Mouse (Mus musculus) limb, embryonic 14.5 days (tissue): ENCODE results near the gene Rassf2. TPM values are rescaled to one million over a fixed set of nuclear protein-coding genes. Genes with fewer than 3 reads are reported as not detected.

Source experiments
- ATAC-seq: fragments of 200-750 bp; cut with Nextera tagmentation; 2 replicates; pipeline ENCODE4 v1.8.0; 2017; ENCODE audit warnings: low read depth, moderate number of reproducible peaks, moderate TSS enrichment; ENCODE audit not compliant: low FRiP score
- DNase-seq: peaks from one replicate; pipeline ENCODE4 v3.0.0-alpha.2; 2015; ENCODE audit warnings: low spot score
- H3K27ac ChIP-seq: fragments of 300-500 bp; sonication (generic); replicated peaks from 2 replicates; pipeline ENCODE4 v1.5.1; 2014; ENCODE audit warnings: low read depth, mild to moderate bottlenecking, low read length, moderate library complexity, mixed read lengths
- H3K27me3 ChIP-seq: fragments of 300-500 bp; sonication (generic); 2 replicates; pipeline ENCODE4 v1.6.1; 2014; ENCODE audit warnings: low read length, mixed read lengths; ENCODE audit not compliant: control insufficient read depth, insufficient read depth
- H3K36me3 ChIP-seq: fragments of 300-500 bp; sonication (generic); 2 replicates; pipeline ENCODE4 v1.6.1; 2014; ENCODE audit warnings: mild to moderate bottlenecking, low read length, moderate library complexity, mixed read lengths; ENCODE audit not compliant: control insufficient read depth, insufficient read depth
- H3K4me1 ChIP-seq: fragments of 300-500 bp; sonication (generic); 2 replicates; pipeline ENCODE4 v1.6.1; 2014; ENCODE audit warnings: antibody characterized with exemption, low read length, mixed read lengths; ENCODE audit not compliant: control insufficient read depth, insufficient read depth
- H3K4me2 ChIP-seq: fragments of 300-500 bp; sonication (generic); replicated peaks from 2 replicates; pipeline ENCODE4 v1.6.1; 2014; ENCODE audit warnings: low read depth, mild to moderate bottlenecking, low read length, moderate library complexity; ENCODE audit not compliant: severe bottlenecking
- H3K4me3 ChIP-seq: fragments of 300-500 bp; sonication (generic); replicated peaks from 2 replicates; pipeline ENCODE4 v1.5.1; 2014; ENCODE audit warnings: low read length
- H3K9ac ChIP-seq: fragments of 300-500 bp; sonication (generic); 2 replicates; pipeline ENCODE4 v1.6.1; 2014; ENCODE audit warnings: mild to moderate bottlenecking, low read depth, low read length, moderate library complexity; ENCODE audit not compliant: severe bottlenecking
- H3K9me3 ChIP-seq: fragments of 300-500 bp; sonication (generic); 2 replicates; pipeline ENCODE4 v1.6.1; 2016; ENCODE audit warnings: low read length; ENCODE audit not compliant: control insufficient read depth
- POLR2A ChIP-seq: fragments of 200-500 bp; IDR thresholded peaks from 2 replicates; pipeline ENCODE4 v1.8.0; 2012; ENCODE audit warnings: inconsistent platforms, mild to moderate bottlenecking, moderate library complexity, borderline replicate concordance; ENCODE audit not compliant: insufficient read depth, insufficient read length; ENCODE audit errors: extremely low read depth
- WGBS: fragments of 180-500 bp; shearing (Covaris S2); extraction: QIAGEN DNeasy Blood & Tissue Kit; methylation state at CpG from one replicate; pipeline ENCODE4 v1.1.7; 2014; 5-methylcytosine and 5-hydroxymethylcytosine counted together
- polyA plus RNA-seq, 2 experiments: library from polyadenylated mRNA; depleted of rRNA in 1 of 2; stranded (reverse) in 1 of 2; unstranded in 1 of 2; fragments of >200 nt; fragmentation: Nextera tagmentation in 1 of 2; extraction: Ambion mirVana in 1 of 2; gene quantifications; 2 replicates each; pipeline versions ENCODE4 v1.2.1 to v1.2.3; 2012 to 2014

Gene Rassf2
- polyA plus RNA-seq, 2 experiments = 13.2 to 14.6 TPM

GRCm38 (mm10) chr2:131948916-131949639 lies 81.0 kb downstream of the Rassf2 start:
- no peak overlapping the region for H3K27ac ChIP-seq
- no peaks in the 10 kb centered on the region for H3K9me3 ChIP-seq
- H3K4me1 ChIP-seq = 0 out of 2 replicates have a peak, but pooled peaks cover 3% of the 10 kb centered on the region
- peak; percentile 44 for DNase-seq
- no peak overlapping the region for H3K4me2 ChIP-seq
- no peaks in the 10 kb centered on the region for H3K36me3 ChIP-seq
- 60% methylated on average over 11 of the region's 11 CpGs for WGBS
- no peak for TF ChIP-seq POLR2A
- no peak overlapping the region for H3K4me3 ChIP-seq
- no peak overlapping the region for H3K9ac ChIP-seq
- H3K27me3 ChIP-seq = peaks cover 12% of the 10 kb centered on the region; the same call in 1 of the 2 replicates
- ATAC-seq = no peak

- no peak overlapping the region for H3K9ac ChIP-seq
- DNase-seq (no peak), ATAC-seq (no peak)
- no peak overlapping the region for H3K4me3 ChIP-seq
- H3K36me3 ChIP-seq = no peaks in the 10 kb centered on the region
- TF ChIP-seq POLR2A = no peak
- peaks cover 4% of the 10 kb centered on the region; the same call in 1 of the 2 replicates for H3K27me3 ChIP-seq
- WGBS = 79% methylated on average over 3 of the region's 3 CpGs
- no peak overlapping the region for H3K4me2 ChIP-seq
- 0 out of 2 replicates have a peak, but pooled peaks cover 3% of the 10 kb centered on the region for H3K4me1 ChIP-seq
- H3K27ac ChIP-seq = no peak overlapping the region
- no peaks in the 10 kb centered on the region for H3K9me3 ChIP-seq
These were observed 81.9 kb downstream of the Rassf2 start for GRCm38 (mm10) chr2:131948156-131948555.

- WGBS = 80% methylated on average over 16 of the region's 16 CpGs
- Histone ChIP-seq H3K4me2 (no peak overlapping the region), H3K4me1 (0 out of 2 replicates have a peak, but pooled peaks cover 3% of the 10 kb centered on the region), H3K27me3 (no peaks in the 10 kb centered on the region), H3K27ac (no peak overlapping the region), H3K9ac (no peak overlapping the region), H3K9me3 (no peaks in the 10 kb centered on the region), H3K4me3 (no peak overlapping the region), H3K36me3 (no peaks in the 10 kb centered on the region)
- no peak for ATAC-seq
- TF ChIP-seq POLR2A = no peak
- DNase-seq = no peak
These were observed 83.7 kb downstream of the Rassf2 start for GRCm38 (mm10) chr2:131946351-131946750.

- WGBS = 84% methylated on average over 6 of the region's 6 CpGs
These were observed 84.3 kb downstream of the Rassf2 start for GRCm38 (mm10) chr2:131945765-131946164.

GRCm38 (mm10) chr2:131945225-131945624 lies 84.8 kb downstream of the Rassf2 start:
- H3K36me3 ChIP-seq = no peaks in the 10 kb centered on the region
- no peaks in the 10 kb centered on the region for H3K27me3 ChIP-seq
- no peak overlapping the region for H3K4me3 ChIP-seq
- H3K4me2 ChIP-seq = no peak overlapping the region
- ATAC-seq = no peak
- no peaks in the 10 kb centered on the region for H3K9me3 ChIP-seq
- no peak for TF ChIP-seq POLR2A
- H3K4me1 ChIP-seq = no peaks in the 10 kb centered on the region
- no peak for DNase-seq
- H3K9ac ChIP-seq = no peak overlapping the region
- H3K27ac ChIP-seq = no peak overlapping the region
- whole genome bisulfite sequencing = 88% methylated on average over 8 of the region's 8 CpGs

More at GRCm38 (mm10) chr2:131945765-131946164, 84.3 kb downstream of the Rassf2 start:
- Histone ChIP-seq H3K4me1 (0 out of 2 replicates have a peak, but pooled peaks cover 3% of the 10 kb centered on the region), H3K4me2 (no peak overlapping the region), H3K27me3 (no peaks in the 10 kb centered on the region), H3K36me3 (no peaks in the 10 kb centered on the region), H3K27ac (no peak overlapping the region), H3K4me3 (no peak overlapping the region), H3K9ac (no peak overlapping the region), H3K9me3 (no peaks in the 10 kb centered on the region)
- DNase-seq (no peak), ATAC-seq (no peak)
- no peak for TF ChIP-seq POLR2A
